Mouse (Mus musculus) left cerebral cortex, adult 2 months (tissue): ENCODE data around the gene Hoxa4. TPM values are rescaled to one million over a fixed set of nuclear protein-coding genes. Genes with fewer than 3 reads are reported as not detected.

Experiments used
- DNase-seq, 2 experiments: peaks; one replicate each; pipeline ENCODE4 v3.0.0; 2021 to 2022; ENCODE audit warnings: low spot score in 2 of 2, mixed read lengths in 1 of 2; ENCODE audit errors: extremely low spot score in 1 of 2
- H3K27ac ChIP-seq: fragments of 200-600 bp; 2 replicates; pipeline ENCODE4 v1.8.1; 2022
- H3K4me3 ChIP-seq: fragments of 200-600 bp; 2 replicates; pipeline ENCODE4 v1.8.1; 2022
- CTCF ChIP-seq: fragments of 200-600 bp; IDR thresholded peaks from 2 replicates; pipeline ENCODE4 v1.8.1; 2022; ENCODE audit warnings: antibody characterized with exemption, mild to moderate bottlenecking, moderate library complexity
- intact Hi-C: fragments of 180-260 bp; cut with DNase I; formaldehyde crosslinking; loops from one replicate; pipeline ENCODE4 v1.15.1; 2025
- total RNA-seq, 2 experiments: library from RNA; stranded (reverse); gene quantifications; 2 replicates each; pipeline ENCODE4 v1.2.3; 2021

Gene Hoxa4
- total RNA-seq, 2 experiments from 2014 or later, result not detected

GRCm38 (mm10) chr6:52219234-52219942 is 27.8 kb upstream of the Hoxa4 start:
- intact Hi-C loops, result loop anchor here (5.0 kb wide), 1 partner anchor 212 kb away; no protein-coding TSS in a partner anchor
- TF ChIP-seq CTCF, result no peak
- no peak overlapping the region for H3K4me3 ChIP-seq
- no peak for DNase-seq
- H3K27ac ChIP-seq, result no peak overlapping the region

- no peak for DNase-seq
- Histone ChIP-seq H3K27ac (no peak overlapping the region), H3K4me3 (no peak overlapping the region)
- intact Hi-C loops, result loop anchor here (5.0 kb wide), 1 partner anchor 211 kb away; no protein-coding TSS in a partner anchor
- TF ChIP-seq CTCF, result no peak
Observed at GRCm38 (mm10) chr6:52218643-52219215, 27.2 kb upstream of the Hoxa4 start.

- intact Hi-C loops, result loop anchor here (5.0 kb wide), 1 partner anchor 211 kb away; no protein-coding TSS in a partner anchor
- no peak for TF ChIP-seq CTCF
- DNase-seq, result no peak
- no peak overlapping the region for H3K4me3 ChIP-seq
- H3K27ac ChIP-seq, result no peak overlapping the region
Observed at GRCm38 (mm10) chr6:52217895-52218642, 26.5 kb upstream of the Hoxa4 start.

GRCm38 (mm10) chr6:52217459-52217768 is 25.9 kb upstream of the Hoxa4 start:
- intact Hi-C loops, result loop anchor here (5.0 kb wide), 1 partner anchor 210 kb away; no protein-coding TSS in a partner anchor
- no peak overlapping the region for H3K27ac ChIP-seq
- H3K4me3 ChIP-seq, result no peak overlapping the region
- TF ChIP-seq CTCF, result no peak
- DNase-seq, result no peak

- no peak for DNase-seq
- Histone ChIP-seq H3K27ac (no peak overlapping the region), H3K4me3 (no peak overlapping the region)
- no peak for TF ChIP-seq CTCF
- intact Hi-C loops, result loop anchor here (5.0 kb wide), 1 partner anchor 210 kb away; no protein-coding TSS in a partner anchor
Observed at GRCm38 (mm10) chr6:52216691-52217458, 25.3 kb upstream of the Hoxa4 start.

GRCm38 (mm10) chr6:52215771-52216535 is 24.4 kb upstream of the Hoxa4 start:
- DNase-seq, result no peak
- TF ChIP-seq CTCF, result no peak
- intact Hi-C loops, result loop anchor here (5.0 kb wide), 1 partner anchor 209 kb away; no protein-coding TSS in a partner anchor
- no peak overlapping the region for H3K4me3 ChIP-seq
- no peak overlapping the region for H3K27ac ChIP-seq

- TF ChIP-seq CTCF, result no peak
- intact Hi-C loops, result loop anchor here (5.0 kb wide), 1 partner anchor 208 kb away; no protein-coding TSS in a partner anchor
- DNase-seq, result no peak
Observed at GRCm38 (mm10) chr6:52215070-52215469, 23.5 kb upstream of the Hoxa4 start.

GRCm38 (mm10) chr6:52214271-52214670 is 22.7 kb upstream of the Hoxa4 start:
- DNase-seq, result no peak
- intact Hi-C loops, result no loop called here
- Histone ChIP-seq H3K4me3 (no peak overlapping the region), H3K27ac (no peak overlapping the region)
- TF ChIP-seq CTCF, result no peak

More at GRCm38 (mm10) chr6:52215070-52215469, 23.5 kb upstream of the Hoxa4 start:
- Histone ChIP-seq H3K4me3 (no peak overlapping the region), H3K27ac (no peak overlapping the region)

- TF ChIP-seq CTCF, result no peak
- no peak within 1 kb of the TSS for H3K27ac ChIP-seq
- intact Hi-C loops, result loop anchor here (1.0 kb wide), 1 partner anchor 1032 kb away; no protein-coding TSS in a partner anchor
- DNase-seq, result no peak
- H3K4me3 ChIP-seq, result no peak within 1 kb of the TSS
Observed at GRCm38 (mm10) chr6:52213119-52213986, 21.8 kb upstream of the Hoxa4 start, which contains the start of the genes Hoxa3 and Gm28308. Hoxa3 (minus strand) TSS chr6:52213336. Gm28308 (minus strand) TSS chr6:52213339.
